Mouse (Mus musculus) kidney, embryonic 14.5 days (tissue): ENCODE data around the gene Mrvi1. TPM values are rescaled to one million over a fixed set of nuclear protein-coding genes. Genes with fewer than 3 reads are reported as not detected.

ENCODE experiments used
- ATAC-seq: fragments of 200-750 bp; cut with Nextera tagmentation; 2 replicates; pipeline ENCODE4 v1.8.0; 2017; ENCODE audit warnings: moderate number of reproducible peaks, mild to moderate bottlenecking, moderate TSS enrichment, moderate library complexity; ENCODE audit not compliant: low FRiP score, low TSS enrichment
- H3K27ac ChIP-seq: fragments of 300-500 bp; sonication (generic); 2 replicates; pipeline ENCODE4 v1.5.1; 2014; ENCODE audit warnings: low read depth, mild to moderate bottlenecking, low read length, moderate library complexity, mixed read lengths
- H3K27me3 ChIP-seq: fragments of 300-500 bp; sonication (generic); 2 replicates; pipeline ENCODE4 v1.6.1; 2014; ENCODE audit warnings: mild to moderate bottlenecking, low read length; ENCODE audit not compliant: control insufficient read depth, insufficient read depth
- H3K36me3 ChIP-seq: fragments of 300-500 bp; sonication (generic); 2 replicates; pipeline ENCODE4 v1.6.1; 2014; ENCODE audit warnings: low read length, mixed read lengths; ENCODE audit not compliant: control insufficient read depth, insufficient read depth
- H3K4me1 ChIP-seq: fragments of 300-500 bp; sonication (generic); 2 replicates; pipeline ENCODE4 v1.6.1; 2014; ENCODE audit warnings: low read length, mixed read lengths; ENCODE audit not compliant: control insufficient read depth, insufficient read depth
- H3K4me2 ChIP-seq: fragments of 300-500 bp; sonication (generic); replicated peaks from 2 replicates; pipeline ENCODE4 v1.6.1; 2014; ENCODE audit warnings: low read depth, mild to moderate bottlenecking, low read length
- H3K4me3 ChIP-seq: fragments of 300-500 bp; sonication (generic); 2 replicates; pipeline ENCODE4 v1.5.1; 2014; ENCODE audit warnings: mild to moderate bottlenecking, low read length
- H3K9ac ChIP-seq: fragments of 300-500 bp; sonication (generic); 2 replicates; pipeline ENCODE4 v1.6.1; 2014; ENCODE audit warnings: low read depth, mild to moderate bottlenecking, low read length, moderate library complexity
- H3K9me3 ChIP-seq: fragments of 300-500 bp; sonication (generic); 2 replicates; pipeline ENCODE4 v1.6.1; 2016; ENCODE audit warnings: low read length; ENCODE audit not compliant: control insufficient read depth
- WGBS: fragments of 180-500 bp; shearing (Covaris S2); extraction: QIAGEN DNeasy Blood & Tissue Kit; methylation state at CpG from one replicate; pipeline ENCODE4 v1.1.7; 2014; 5-methylcytosine and 5-hydroxymethylcytosine counted together
- polyA plus RNA-seq: library from polyadenylated mRNA; unstranded; fragments of >200 nt; fragmentation: Nextera tagmentation; extraction: Ambion mirVana; gene quantifications from 2 replicates; pipeline ENCODE4 v1.2.1, GENCODE M21; 2014

Gene Mrvi1
- polyA plus RNA-seq, 1 experiment from 2014 or later = 15.1 TPM

DNA sequence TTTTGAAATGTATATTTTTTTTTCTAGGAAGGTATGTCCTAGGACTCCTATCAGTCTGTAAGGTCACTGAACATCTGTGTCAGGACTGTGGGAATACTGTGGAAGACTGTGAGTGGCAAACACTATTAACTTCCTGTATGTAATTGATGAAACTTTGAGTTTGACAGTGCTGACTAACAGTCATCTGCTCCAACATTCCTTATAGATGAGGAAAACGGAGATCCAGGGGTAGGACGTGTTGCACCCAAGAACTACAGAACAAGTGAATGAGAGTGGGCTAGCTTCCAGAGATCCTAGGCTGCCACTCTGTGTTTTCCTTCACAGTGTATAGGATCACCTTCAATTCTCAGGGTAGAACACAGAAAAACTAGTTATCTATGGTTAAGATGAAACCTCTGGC is 134.9 kb downstream of the Mrvi1 start:
- no peak overlapping the region for H3K9ac ChIP-seq
- H3K4me2 ChIP-seq = no peak overlapping the region
- H3K27ac ChIP-seq = no peak overlapping the region
- peaks cover 2% of the 10 kb centered on the region; the same call in 1 of the 2 replicates for H3K9me3 ChIP-seq
- peaks cover 14% of the 10 kb centered on the region for H3K4me1 ChIP-seq
- H3K27me3 ChIP-seq = no peaks in the 10 kb centered on the region
- H3K4me3 ChIP-seq = no peak overlapping the region
- ATAC-seq = no peak
- 84% methylated on average over 2 of the region's 2 CpGs for WGBS
- no peaks in the 10 kb centered on the region for H3K36me3 ChIP-seq

DNA sequence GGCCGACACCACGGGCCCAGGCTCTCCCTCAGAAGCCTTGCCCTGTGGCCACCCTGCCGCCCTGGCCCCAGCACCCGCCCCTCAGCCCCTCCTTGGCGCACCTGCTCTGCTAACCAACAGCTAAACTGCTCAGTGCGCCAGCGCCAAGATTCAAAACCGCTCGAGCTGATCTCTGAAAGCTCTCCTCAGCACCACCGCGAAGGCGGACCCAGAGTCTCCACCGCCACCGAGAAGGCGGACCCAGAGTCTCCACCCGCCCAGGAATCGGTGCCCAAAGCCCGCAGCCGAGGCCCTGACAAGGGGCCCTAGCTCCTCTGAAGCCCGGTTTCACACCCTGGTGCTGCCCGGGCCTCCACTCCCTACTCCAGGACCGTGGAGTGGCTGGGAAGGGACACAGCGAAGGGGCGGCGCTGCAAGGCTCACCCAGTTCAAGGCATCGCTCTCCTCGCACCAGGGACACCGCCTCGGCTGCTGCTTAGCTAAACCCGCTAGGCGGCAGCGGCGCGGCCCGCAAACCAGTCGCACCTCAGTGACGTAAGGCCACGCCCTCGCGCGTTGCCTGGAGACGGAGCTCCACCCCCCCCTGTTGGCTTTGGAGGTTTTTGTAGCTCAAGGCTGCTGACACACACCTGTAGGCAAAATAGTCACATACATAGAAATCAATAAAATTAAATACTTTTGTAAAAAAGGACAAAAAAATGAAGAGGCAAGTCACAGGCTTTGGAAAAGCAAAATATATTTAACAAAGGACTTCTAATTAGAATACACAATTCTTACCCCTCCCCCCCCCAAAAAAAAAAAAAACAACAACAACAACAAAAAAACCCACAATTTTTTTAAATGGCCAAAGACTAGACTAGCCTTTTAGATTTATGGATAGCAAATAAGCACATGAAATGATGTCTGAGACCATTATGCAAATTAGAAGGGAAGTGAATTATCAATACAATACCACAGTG is 138.1 kb downstream of the Mrvi1 start, which contains the start of gene Rnf141:
Gene Rnf141, minus strand, starts transcription at position 542 of the 959 bp plus-strand sequence.
- H3K9ac ChIP-seq = peak within 1 kb of the TSS; percentile 74
- WGBS = under 1% methylated on average over 41 of the region's 42 CpGs

GRCm38 (mm10) chr7:110840332-110840731 is 141.9 kb downstream of the Mrvi1 start:
- no peaks in the 10 kb centered on the region for H3K9me3 ChIP-seq
- no peak overlapping the region for H3K9ac ChIP-seq
- H3K36me3 ChIP-seq = peaks cover 4% of the 10 kb centered on the region; the same call in 1 of the 2 replicates
- H3K4me2 ChIP-seq = no peak overlapping the region
- no peak for ATAC-seq
- peaks cover 6% of the 10 kb centered on the region; the same call in 1 of the 2 replicates for H3K4me1 ChIP-seq
- H3K27ac ChIP-seq = no peak overlapping the region
- H3K27me3 ChIP-seq = no peaks in the 10 kb centered on the region
- no peak overlapping the region for H3K4me3 ChIP-seq
- 74% methylated on average over 4 of the region's 4 CpGs for WGBS

More for the DNA sequence above, 138.1 kb downstream of the Mrvi1 start, which contains the start of gene Rnf141:
- H3K4me1 ChIP-seq = peaks cover 6% of the 10 kb centered on the region; the same call in 1 of the 2 replicates
- peak; percentile 94 for ATAC-seq
- peak within 1 kb of the TSS; percentile 91 for H3K27ac ChIP-seq
- H3K36me3 ChIP-seq = no peaks in the 10 kb centered on the region
- H3K27me3 ChIP-seq = no peaks in the 10 kb centered on the region
- peak within 1 kb of the TSS; percentile 77 for H3K4me2 ChIP-seq
- H3K9me3 ChIP-seq = peaks cover 2% of the 10 kb centered on the region; the same call in 1 of the 2 replicates
- H3K4me3 ChIP-seq = peak within 1 kb of the TSS; percentile 64

DNA sequence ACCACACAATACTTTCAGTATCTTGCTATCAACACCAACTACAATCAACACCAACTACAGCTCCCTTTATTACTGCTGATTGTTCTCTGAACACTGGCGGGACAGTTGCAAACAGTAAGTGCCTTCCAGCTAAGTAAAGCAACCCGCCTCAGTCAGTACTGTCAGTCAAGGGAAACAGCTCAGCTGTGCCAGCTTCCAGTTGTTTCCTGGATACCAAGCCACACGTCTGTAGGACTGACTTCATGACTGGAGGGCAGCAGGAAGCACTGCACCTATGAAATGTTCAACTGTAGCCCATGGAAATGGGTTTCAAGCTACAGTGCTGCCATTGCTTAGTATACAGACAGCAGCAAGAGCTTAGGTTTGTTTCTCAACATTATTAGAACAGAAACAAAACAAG is 147.7 kb downstream of the Mrvi1 start:
- Histone ChIP-seq H3K4me1 (no peaks in the 10 kb centered on the region), H3K27ac (no peak overlapping the region), H3K9ac (no peak overlapping the region), H3K4me3 (no peak overlapping the region), H3K9me3 (no peaks in the 10 kb centered on the region), H3K4me2 (no peak overlapping the region), H3K27me3 (no peaks in the 10 kb centered on the region), H3K36me3 (peaks cover 17% of the 10 kb centered on the region)
- 60% methylated on average over 3 of the region's 3 CpGs for WGBS
- no peak for ATAC-seq

DNA sequence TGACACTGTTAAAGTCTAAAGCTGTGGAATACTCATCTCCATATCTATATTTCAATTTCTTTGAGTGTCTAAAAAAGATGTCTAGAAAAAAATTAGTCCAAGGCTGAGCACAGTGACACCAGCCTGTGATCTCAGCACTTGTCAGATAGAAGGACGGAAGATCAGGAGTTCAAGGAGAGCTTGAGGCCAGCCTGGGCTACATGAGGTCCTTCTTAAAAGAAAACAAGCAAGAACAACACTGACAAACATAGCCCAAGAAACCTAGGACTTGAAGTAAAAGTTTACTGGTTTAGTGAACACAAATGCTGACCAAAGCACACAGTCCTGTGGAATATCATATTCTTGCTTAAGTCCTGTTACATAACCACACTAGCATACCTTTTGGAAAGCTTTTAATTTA is 148.2 kb downstream of the Mrvi1 start:
- no peaks in the 10 kb centered on the region for H3K9me3 ChIP-seq
- no peak for ATAC-seq
- no peaks in the 10 kb centered on the region for H3K27me3 ChIP-seq
- WGBS = 100% methylated on average over 1 of the region's 1 CpGs
- H3K9ac ChIP-seq = no peak overlapping the region
- no peak overlapping the region for H3K4me3 ChIP-seq
- peaks cover 21% of the 10 kb centered on the region for H3K36me3 ChIP-seq
- H3K4me2 ChIP-seq = no peak overlapping the region
- H3K4me1 ChIP-seq = no peaks in the 10 kb centered on the region
- no peak overlapping the region for H3K27ac ChIP-seq

DNA sequence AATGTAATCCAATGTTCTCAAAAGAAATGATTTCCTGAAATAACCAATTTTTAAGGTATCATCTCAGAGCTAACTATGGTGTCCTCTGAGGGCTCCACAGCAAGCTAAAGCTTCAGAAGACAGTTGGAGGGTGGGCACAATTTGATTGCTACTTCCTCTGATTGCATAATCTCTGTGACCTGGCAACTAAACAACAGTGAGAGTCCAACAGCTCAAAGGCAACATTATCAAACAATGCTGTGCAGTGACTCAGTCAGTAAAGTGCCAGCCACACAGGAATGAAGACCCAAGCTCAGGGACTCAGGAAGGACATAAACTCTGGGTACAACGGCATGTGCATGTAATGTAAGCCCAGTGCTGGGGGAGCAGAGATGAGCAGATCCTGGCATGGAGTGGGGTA is 149.2 kb downstream of the Mrvi1 start:
- no peak overlapping the region for H3K4me3 ChIP-seq
- H3K27ac ChIP-seq = no peak overlapping the region
- 83% methylated on average over 1 of the region's 1 CpGs for WGBS
- no peak overlapping the region for H3K9ac ChIP-seq
- no peaks in the 10 kb centered on the region for H3K27me3 ChIP-seq
- H3K4me1 ChIP-seq = no peaks in the 10 kb centered on the region
- H3K4me2 ChIP-seq = no peak overlapping the region
- ATAC-seq = no peak
- H3K36me3 ChIP-seq = peaks cover 29% of the 10 kb centered on the region
- H3K9me3 ChIP-seq = no peaks in the 10 kb centered on the region

- Histone ChIP-seq H3K4me1 (peaks cover 11% of the 10 kb centered on the region; the same call in 1 of the 2 replicates), H3K9ac (no peak overlapping the region), H3K27ac (no peak overlapping the region), H3K4me2 (no peak overlapping the region), H3K4me3 (no peak overlapping the region), H3K9me3 (no peaks in the 10 kb centered on the region), H3K36me3 (peaks cover 34% of the 10 kb centered on the region; the same call in 1 of the 2 replicates), H3K27me3 (no peaks in the 10 kb centered on the region)
- no peak for ATAC-seq
- 79% methylated on average over 8 of the region's 8 CpGs for WGBS
Measured at GRCm38 (mm10) chr7:110823995-110824953, 158.0 kb downstream of the Mrvi1 start.

GRCm38 (mm10) chr7:110823593-110823992 is 158.7 kb downstream of the Mrvi1 start:
- WGBS = 60% methylated on average over 4 of the region's 4 CpGs
- no peak for ATAC-seq
- Histone ChIP-seq H3K27ac (no peak overlapping the region), H3K4me3 (no peak overlapping the region), H3K9ac (no peak overlapping the region), H3K4me2 (no peak overlapping the region), H3K36me3 (peaks cover 28% of the 10 kb centered on the region; the same call in 1 of the 2 replicates), H3K9me3 (no peaks in the 10 kb centered on the region), H3K27me3 (no peaks in the 10 kb centered on the region), H3K4me1 (peaks cover 11% of the 10 kb centered on the region; the same call in 1 of the 2 replicates)
